Mouse (Mus musculus): ENCODE measurements at regions not wholly inside any gene's neighbourhood (a gene's known extent, or its start where the extent isn't known, plus 50 kb on each side); places are given as distances from the start of the nearest gene placed in this dataset.

- TF ChIP-seq RCOR1 (IDR thresholded peaks at IDR 0.05; ENCODE audit: low read depth, low read length): no peak
- TF ChIP-seq USF2 (IDR thresholded peaks at IDR 0.05; ENCODE audit: borderline replicate concordance in 1 of 2, insufficient read depth in 1 of 2, low read depth in 1 of 2, low read length in 2 of 2): no peak
- TF ChIP-seq TAL1 (IDR thresholded peaks at IDR 0.05; ENCODE audit: low read length): no peak
- TF ChIP-seq MAX (IDR thresholded peaks at IDR 0.05; ENCODE audit: low read length): no peak
- TF ChIP-seq GATA1 (IDR thresholded peaks at IDR 0.05; ENCODE audit: low read depth, low read length): no peak
- TF ChIP-seq USF1 (IDR thresholded peaks at IDR 0.05; ENCODE audit: low read depth, low read length): no peak
- TF ChIP-seq CTCF (IDR thresholded peaks at IDR 0.05 in 2 of 3, conservative IDR thresholded peaks at IDR 0.05 in 1 of 3; ENCODE audit: control insufficient read depth in 1 of 3, insufficient read depth in 1 of 3, low read depth in 2 of 3, low read length in 3 of 3, poor library complexity in 1 of 3, severe bottlenecking in 1 of 3): no peak
- no peak for TF ChIP-seq CHD2 (IDR thresholded peaks at IDR 0.05; ENCODE audit: low read length)
- no peak for TF ChIP-seq TBP (IDR thresholded peaks at IDR 0.05; ENCODE audit: low read depth, low read length)
Measured at GRCm38 (mm10) chr11:71440392-71440791, 209.9 kb upstream of the Nlrp1b start.
